Mouse (Mus musculus): Measurements from ENCODE around the gene P2rx4.
A peak's percentile ranks its signal among the peaks of the same experiment; 100 is the strongest.

The P2rx4 gene

DNA sequence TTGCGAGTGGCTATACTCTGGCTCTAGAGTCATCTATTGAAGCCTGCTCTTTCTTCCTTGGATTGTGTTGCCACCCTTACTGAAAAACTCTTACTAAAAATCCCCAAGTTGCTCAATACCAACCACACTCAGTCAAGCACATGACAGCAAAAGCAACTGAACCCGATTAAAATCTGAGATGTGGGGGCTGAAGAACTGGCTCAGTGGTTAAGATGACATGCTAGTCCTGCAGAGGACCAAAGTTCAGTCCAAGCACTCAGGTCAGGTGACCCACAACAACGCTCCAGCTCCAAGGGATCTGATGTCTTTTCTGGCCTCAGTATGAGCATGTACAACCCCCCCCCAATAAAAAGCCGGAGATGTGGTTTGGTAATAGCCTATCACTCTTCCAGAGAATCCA lies 2.8 kb upstream of the P2rx4 start:
- no peak for DNase-seq

DNA sequence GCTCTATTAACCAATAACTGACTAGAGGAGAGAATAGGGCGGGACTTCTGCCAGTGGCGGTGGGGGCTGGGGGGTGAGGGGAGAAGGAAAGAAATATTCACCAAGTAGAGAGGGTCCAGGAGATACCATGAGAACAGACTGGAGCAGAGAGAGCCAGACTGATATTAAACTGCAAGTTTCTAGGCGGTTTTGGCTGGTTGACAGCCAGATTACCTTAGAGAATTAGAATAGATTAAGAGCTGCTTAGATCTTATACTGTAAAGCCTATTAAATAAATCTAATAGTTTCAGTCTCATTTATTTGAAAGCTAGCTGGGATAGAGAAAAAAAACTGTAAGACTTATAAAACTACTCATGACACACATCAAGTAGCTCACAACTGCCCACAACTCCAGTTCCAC lies 2.2 kb upstream of the P2rx4 start:
- no peak for DNase-seq

DNA sequence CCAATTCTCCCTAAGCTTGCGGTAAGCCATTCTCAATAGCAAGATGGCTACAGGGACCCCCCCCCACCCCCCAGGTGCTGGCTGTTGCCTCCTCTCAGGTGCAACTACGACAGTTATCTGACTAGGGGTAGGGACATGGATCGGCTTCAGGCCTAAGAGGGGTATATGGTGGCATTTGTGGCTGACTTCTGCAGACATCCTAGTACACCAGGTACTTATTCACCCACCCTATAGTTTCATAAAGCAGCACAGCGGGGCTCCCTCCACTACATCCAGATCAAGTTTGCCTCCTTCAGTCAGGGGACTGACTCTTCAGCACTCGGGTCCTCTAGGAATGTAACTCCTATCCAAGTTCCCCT lies 448 bp upstream of the P2rx4 start:
- no peak for DNase-seq

DNA sequence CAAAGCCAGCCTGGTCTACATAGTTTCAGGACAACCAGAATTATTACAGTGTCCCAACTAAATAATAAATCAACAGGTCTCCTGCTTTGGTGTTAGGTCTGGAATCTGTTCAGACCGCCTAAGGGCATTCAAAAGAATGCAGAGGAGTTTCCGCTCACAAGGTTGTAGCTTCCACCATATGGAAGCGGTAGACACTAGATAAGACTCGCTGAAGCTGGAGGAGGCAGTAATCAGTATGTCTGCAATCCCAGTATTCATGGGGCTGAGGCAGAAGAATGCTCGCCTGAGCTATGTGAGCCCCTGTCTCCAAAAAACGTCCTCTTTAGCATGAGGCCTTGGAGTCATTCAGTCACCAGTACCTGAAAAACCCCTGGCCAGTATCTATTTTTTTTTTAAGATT lies 1.5 kb downstream of the P2rx4 start:
- DNase-seq = no peak

DNA sequence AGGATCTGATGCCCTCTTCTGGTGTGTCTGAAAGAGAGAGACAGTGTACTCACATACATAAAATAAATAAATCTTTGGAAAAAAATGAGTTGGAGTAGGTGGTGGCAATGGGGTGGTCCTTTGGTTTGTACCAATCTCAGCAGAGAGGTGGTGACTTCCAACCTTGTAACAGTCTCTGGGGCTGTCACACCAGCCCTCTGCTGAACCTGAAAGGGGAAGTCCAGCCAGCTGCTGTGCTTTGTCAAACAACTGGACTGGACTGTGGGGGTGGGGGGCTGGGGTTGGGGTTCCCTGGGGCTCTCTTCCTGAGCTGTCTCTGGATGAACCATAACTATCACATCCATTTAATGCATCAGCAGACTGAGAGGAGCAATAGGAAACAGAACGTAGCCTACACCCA lies 8.4 kb downstream of the P2rx4 start:
- DNase-seq = no peak

DNA sequence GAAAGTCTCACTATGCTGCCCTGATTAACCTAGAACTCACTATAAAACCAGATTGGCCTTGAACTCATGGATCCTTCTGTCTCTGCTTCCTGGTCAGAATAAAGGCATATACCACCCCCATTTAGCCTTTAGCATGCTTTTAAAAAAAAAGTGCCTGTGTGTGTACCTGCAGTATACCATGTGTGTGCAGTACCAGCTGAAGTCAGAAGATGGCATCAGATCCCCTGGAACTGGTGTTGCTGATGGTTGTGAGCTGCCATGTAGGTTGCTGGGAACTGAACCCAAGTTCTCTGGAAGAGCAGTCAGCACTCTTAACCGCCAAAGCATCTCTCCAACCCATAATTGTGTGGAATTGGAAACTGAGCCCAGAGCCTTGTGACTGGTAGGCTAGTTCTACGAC lies 9.4 kb downstream of the P2rx4 start:
- no peak for DNase-seq

DNA sequence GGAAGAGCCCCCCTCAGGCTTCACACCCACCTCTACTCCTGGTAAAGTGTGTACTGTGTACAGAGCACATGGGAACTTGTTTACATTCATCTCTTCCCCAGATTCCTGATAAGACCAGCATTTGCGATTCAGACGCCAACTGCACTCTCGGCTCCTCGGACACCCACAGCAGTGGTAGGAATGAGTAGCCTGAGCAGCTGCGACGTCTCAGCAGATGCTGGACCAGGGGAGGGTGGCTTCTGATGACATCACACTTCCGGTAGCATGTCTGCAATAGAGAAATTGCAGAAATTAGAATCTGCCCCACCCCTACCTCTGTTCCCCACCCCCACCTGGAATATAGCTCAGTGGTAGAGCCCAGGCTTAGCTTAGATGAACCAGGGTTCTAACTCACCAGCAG lies 11.1 kb downstream of the P2rx4 start:
- no peak for DNase-seq

DNA sequence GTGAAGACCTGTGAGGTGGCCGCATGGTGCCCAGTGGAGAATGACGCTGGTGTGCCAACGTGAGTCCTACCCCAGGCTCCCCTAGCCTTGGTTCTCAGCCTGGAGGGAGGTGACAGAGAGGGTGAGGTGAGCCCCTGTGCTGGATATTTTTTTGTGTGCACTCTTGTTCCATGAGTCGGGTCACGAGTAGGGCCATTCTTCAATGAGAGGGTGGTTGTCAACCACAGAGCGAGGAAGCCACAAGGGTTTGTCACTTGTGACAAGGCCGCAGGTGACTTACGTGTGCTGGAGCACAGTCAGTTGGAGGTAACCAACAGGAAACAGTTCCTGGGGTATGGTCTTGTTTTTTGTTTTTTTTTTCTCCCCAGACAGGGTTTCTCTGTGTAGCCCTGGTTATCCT lies 11.8 kb downstream of the P2rx4 start:
- no peak for DNase-seq

DNA sequence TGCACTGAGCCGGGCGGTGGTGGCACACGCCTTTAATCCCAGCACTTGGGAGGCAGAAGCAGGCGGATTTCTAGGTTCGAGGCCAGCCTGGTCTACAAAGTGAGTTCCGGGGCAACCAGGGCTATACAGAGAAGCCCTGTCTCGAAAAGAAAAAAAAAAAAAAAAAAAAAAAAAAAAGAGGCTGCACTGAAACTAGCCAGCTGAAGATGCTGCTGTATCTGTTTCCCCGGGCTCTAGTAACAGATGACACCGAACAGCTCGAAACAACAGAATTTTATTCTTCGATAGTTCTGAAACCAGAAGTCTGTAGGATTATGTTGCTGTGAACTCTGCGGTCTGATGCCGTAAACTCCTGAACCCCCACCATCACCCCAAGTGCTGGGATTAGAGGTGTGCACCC lies 18.1 kb downstream of the P2rx4 start:
- DNase-seq = no peak

DNA sequence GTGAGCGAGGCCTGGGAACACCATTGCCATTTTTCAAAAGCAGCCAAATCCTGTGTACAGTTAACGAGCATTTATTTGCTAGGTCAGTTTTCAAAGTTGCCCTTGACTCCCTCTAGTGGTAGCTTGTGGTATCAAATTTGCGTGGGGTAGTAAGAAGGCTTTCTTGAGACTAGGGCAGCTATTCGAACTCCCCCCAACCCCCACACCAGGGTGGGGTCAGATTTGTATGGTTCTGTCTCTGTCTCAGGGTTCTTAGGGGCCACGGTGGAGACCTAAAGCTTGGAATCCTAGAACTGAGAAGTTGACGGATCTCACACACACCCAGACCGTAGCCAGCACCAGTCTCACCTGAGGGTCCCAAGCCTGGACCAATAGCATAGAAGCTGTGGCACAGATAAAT lies 18.7 kb downstream of the P2rx4 start:
- peak; percentile 31 to 65 for DNase-seq

DNA sequence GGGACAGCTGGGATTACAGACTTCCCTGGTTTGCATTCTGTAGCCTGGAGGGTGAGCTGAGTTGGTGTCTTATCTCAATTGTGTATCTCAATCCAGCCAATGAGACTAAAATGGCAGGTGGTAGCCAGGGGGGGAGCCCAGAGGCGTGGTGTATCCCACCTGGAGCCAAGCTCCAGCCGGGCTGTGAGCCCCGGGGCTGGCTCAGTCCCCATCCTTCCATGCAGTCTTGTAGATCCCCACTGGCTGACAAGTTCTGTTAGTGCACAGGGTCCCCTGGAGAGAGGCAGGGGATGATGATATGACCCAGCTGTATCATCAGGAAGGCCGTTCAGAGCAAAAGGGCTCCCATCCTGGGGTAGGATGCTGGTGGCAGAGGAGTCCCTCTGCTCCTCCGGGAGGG lies 19.3 kb downstream of the P2rx4 start:
- DNase-seq = no peak

DNA sequence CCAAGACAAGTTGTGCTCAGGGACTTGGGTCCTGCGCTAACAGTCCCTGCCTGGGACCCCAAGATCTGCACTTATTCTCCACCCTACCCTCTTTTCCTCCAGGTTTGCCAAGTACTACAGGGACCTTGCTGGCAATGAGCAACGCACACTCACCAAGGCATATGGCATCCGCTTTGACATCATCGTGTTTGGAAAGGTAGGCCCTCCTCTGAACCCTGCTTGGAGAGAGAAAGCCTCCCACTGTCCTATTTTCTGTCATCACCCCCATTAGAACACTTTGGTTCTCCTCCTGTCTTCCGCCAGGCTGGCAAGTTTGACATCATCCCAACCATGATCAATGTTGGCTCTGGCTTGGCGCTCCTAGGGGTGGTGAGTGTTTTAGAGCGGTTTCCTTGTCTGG lies 19.8 kb downstream of the P2rx4 start:
- no peak for DNase-seq

DNA sequence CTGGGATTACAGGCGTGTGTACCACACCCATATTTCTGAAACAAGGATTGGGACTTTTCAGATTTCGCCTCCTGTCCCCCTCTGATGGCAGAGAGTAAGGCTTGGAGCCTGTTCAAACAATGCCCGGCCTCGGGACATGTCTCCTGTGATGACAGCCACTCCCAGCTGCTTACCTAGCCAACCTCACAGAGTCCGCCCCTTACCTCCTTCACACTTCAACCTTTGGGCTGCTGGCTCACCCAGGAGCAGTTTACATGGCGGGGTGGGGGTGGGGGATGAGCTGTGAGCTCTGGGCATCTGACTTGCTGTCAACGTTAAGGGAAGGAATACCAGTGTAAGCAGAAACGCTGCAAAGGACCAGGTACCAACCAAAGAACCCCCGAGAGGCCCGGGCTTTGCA lies 23.4 kb downstream of the P2rx4 start:
- DNase-seq = no peak

DNA sequence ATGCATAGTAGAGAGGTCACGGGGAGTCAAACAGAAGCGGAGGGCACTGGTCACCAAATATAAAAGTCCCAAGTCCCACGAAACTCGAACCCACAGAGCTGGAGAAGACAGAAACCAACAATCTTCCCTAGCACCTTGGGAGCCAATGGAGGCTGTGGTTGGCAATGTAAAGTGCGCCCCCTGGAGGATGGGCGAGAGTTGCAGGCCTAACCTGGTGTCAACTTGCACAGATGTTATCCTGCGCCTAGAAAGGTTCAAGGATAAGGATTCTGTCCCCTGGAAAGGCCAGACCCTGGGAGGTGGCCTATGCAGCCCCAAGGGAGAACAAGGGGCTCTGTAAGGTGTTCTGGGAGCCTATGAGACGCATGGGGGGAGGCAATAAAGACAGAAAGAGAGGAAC lies 24.0 kb downstream of the P2rx4 start:
- peak; percentile 69 to 71 for DNase-seq

DNA sequence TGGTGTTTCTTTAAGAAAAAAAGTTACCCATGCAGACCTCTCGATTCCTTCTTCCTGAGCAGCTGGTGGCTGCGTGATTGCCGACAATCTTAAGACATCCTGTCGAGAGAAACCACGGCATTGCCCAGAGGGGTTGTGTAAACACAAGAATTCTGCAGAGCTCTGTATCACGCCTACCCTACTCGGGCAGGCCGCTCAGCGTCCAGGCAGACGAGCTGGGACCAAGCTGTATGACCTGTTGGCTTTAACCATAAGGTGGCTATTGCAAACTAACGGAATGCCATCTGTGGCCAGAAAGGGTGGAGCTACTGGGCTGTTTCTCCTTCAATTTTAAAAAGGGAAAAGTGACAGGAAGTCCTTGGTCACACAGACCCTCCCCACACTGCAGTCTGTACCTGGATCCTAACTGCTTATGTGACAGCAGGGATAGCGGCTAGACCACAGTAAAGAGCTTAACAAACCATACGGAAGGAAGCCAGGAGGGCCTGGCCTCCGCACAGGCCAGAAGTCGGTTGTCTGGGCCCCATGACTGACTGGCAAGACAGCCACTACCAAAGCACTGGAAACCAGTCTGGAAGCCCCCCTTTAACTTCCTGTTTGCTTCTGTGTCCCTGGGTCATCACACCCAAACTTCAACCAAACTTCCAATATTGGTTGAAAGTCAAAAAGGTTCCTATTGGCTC lies 24.8 kb downstream of the P2rx4 start:
- DNase-seq = peak; percentile 37 to 51

DNA sequence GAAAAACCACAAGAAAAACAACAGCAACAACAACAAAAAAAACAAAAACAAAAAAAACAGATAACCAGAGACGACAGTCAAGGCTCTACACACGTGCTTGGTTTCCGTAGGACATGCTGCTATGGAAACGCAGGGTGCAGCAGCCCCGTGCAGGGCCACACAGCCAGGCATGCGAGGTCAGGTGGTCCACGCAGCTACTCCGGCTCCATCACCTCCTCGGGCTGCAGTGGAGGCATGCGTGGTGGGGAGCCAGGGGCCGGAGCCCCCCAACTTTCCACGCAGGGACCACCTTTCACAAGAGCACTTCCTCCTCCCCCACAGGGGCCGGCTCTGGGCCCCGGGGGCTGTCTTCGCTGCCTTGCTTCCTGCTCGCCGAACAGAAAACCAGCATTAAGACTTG lies 26.5 kb downstream of the P2rx4 start:
- DNase-seq = no peak

DNA sequence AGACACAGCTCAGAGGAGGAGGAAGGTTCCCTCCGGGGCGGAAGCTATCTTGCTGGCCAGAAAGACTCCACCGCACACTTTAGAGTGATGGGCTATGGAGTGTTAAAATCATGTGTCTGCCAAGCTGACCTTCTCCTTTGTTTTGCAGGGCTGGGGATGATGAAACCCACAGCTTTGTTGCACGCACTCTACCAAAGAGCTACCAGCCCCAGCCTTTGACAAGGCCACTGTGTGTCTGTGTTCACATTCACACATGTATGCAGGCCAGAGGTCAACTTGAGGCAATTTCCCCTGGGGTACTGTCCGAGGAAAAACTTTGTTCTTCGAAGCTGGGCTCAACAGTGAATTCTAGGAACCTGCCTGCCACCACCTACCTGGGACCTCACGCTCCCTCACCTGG lies 28.5 kb downstream of the P2rx4 start:
- DNase-seq = no peak

DNA sequence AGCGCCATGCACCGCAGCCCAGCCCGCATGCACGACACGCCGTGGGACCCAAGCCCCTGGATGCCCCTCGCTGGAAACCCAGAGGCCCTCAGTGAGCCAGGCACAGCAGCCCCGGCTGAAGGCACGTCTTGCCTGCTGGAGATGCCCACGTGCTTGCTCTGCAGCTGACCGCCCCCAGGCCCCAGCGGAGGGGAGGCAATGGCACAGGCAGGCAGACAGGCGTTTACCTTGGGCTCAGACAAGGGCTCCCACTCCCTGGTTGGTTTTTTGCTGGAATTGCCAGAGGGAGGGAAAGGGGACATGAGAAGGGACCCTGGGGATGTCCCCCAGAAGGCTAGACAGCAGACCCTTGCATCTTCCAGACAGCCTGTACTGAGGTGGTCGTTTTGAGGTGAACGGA lies 29.4 kb downstream of the P2rx4 start:
- no peak for DNase-seq

DNA sequence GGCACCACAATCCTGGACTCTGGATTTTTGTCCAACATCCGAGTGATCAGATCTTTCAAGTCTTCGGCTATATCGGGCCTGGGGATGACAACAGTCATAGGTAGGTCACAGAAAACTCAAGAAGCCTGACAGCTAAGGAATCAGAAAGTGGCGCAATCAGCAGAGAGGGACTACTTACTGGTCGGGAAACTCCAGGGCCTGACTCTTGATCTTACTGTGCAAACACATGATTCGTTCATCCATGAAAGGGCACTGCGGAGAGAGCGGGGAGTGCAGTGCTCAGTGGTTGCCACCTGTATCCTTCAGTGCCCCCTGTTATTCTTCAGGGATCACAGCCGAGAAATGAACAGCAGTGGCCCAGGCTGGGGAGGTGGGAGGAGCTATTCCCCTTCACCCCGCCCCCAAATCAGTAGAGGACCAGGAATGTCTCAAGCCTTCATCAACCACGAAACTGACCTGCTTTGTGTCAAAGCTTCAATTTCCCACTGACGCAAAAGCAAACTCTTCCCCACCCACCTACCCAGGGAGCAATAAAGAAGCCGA lies 36.6 kb downstream of the P2rx4 start:
- peak; percentile 31 to 53 for DNase-seq

DNA sequence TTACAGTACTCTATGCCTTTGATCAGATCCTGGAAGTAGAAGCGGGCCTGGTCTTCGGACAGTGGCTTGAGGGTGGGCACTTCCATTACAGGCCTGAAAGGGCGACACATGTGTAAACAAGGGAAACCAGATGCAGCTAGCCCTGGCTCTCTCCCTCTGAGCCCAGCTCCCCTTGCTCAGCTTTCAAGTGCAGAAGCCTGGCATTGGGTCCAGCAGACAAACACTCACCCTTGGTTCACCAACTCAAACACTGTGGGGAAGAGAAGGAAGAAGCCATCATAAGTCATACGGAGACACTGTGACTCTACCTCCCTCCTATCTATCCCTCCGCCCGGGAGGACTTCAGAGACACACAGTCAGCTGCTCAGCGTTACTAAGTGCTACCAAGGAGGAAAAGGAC lies 40.6 kb downstream of the P2rx4 start:
- DNase-seq = peak; percentile 81 to 86

DNA sequence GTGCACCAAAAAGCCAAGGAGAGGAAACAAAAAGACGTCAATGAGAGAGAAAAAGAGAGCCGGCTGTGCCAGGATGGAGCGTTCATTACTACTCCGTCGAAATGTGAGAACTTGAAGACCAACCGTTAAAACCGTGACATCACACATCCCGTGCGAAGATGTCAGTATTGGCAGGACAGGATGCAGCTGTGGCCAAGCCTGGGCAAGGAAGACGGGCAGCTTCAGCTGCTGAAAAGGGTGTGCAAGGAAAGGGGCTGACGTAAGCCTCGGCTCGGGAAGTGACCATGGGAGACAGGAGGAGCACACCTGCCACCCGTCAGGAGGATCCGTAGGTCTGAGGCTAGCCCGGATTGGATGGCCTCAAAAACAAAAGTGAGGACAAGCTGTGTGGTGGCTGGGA lies 47.1 kb downstream of the P2rx4 start:
- no peak for DNase-seq

DNA sequence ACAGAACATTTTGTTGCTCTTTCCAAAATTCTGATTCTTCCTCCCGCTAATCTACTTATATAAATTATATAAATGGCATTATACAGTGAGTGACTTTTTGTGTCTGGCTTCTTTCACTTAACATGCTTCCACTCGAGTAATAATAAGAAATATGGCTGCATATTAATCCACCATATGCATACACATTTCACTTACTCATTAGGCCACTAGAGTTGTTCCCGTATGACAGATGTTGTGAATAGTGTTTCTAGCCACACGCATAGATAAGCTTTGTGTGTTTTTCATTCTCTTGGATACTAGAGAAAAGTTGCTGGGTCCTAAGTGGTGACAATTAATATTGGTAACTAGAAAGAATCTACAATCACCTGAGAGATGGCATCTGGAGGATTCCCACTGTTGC lies 48.3 kb downstream of the P2rx4 start:
- no peak for DNase-seq

DNA sequence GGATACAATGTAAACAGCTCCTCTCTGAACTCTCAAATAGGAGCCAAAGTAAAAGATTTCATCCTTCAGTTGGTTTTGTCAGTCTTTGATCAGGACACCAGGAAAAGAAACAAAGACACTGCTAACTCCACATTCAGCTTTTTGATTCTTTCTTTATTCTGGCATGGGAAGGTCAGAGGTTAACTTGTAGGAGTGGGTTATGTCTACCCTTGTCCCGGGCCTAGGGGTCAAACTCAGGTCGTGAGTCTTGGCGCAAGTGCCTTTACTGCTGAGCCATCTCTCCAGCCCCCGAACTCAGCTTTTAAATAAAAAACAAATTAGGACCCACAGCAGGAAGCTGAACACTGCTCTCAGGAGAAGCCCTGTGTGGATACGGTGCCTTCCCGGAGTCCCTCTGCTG lies 48.8 kb downstream of the P2rx4 start:
- DNase-seq = no peak

DNA sequence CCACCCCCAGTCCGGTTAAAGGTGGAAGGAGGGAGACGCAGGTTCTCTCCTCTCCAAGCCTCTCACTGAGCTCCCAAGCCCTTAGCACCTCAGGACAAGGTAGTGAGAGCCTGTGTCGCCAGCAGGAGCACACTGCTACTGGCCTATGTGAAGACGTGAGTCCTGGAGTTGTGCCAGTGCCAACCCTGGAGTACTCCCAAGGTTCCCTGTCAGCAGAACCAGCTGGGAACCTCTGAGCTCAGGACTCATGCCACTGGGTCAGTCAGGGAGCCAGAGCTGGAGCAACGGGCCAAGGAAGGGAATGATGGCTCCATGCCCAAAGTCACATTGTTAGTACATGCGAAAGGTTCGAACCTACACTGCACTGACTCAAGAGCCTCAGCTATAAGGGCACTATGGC lies 49.3 kb downstream of the P2rx4 start:
- no peak for DNase-seq

DNA sequence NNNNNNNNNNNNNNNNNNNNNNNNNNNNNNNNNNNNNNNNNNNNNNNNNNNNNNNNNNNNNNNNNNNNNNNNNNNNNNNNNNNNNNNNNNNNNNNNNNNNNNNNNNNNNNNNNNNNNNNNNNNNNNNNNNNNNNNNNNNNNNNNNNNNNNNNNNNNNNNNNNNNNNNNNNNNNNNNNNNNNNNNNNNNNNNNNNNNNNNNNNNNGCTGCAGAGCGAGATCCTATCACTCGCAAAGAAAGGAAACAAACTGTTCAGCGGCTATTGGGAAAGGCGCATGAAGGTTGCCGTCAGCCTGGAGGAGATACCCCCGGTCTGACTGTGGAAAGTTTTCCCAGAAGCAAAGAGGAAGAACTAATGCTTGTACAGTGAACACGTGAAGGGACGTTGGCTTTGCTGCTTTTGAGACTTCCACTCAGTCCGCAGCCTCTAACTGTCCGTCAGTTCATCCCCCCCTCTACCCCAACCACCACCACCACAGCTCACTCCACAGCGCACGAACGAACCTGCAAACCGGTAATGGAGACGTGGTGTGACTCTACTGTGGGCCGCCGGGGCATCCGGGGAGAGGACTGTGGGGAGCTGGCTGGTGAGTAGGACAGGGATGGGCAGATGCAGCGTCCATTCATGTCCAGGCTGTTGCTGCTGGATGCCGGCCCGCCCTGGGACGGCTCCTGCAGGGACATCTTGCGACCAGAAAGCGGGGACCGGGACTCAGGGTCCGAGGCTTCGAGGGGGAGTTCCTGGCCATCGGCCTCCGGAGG lies 56.1 kb downstream of the P2rx4 start:
- peak in 1 of 2 experiments; percentile 52 for DNase-seq

Data from lung, adult 18-20 months (tissue).